Mouse (Mus musculus): ENCODE results near the gene Pik3r1.

DNA sequence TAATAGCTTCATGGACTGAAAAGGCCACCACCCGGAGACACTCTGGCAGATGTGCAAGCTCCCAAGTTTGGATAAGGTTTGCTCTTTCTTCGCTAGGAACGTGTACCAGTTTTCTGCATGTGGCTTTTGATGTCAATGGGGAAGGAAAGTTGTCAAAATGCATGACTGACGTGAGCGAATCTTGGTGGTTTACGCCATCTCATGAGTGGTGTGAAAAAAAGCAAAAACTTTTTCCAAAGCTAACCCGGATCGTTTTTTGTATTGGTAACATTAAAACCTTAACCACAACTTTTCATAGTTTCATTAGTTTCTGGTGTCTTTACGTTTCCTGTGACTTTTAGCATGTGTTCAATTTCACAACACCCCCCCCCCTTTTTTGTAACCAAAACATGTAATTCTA is 60.8 kb downstream of the Pik3r1 start:
- TF ChIP-seq E2F4 (IDR thresholded peaks at IDR 0.05; ENCODE audit: insufficient read depth) = no peak
- no peak for TF ChIP-seq TCF12 (IDR thresholded peaks at IDR 0.05; ENCODE audit: insufficient read depth, poor library complexity, severe bottlenecking)
- no peak for TF ChIP-seq TCF3 (IDR thresholded peaks at IDR 0.05; ENCODE audit: insufficient read length, low read depth)
- TF ChIP-seq POLR2A (IDR thresholded peaks at IDR 0.05; ENCODE audit: insufficient read length, low read depth) = no peak
- TF ChIP-seq MYOG (IDR thresholded peaks at IDR 0.05; ENCODE audit: control insufficient read depth in 1 of 3, insufficient read depth in 1 of 3, insufficient read length in 2 of 3, low read depth in 2 of 3) = no peak
- TF ChIP-seq USF1 (IDR thresholded peaks at IDR 0.05; ENCODE audit: low read depth) = no peak
- no peak for TF ChIP-seq MYOD1 (IDR thresholded peaks at IDR 0.05; ENCODE audit: control insufficient read depth in 1 of 3, insufficient read length in 2 of 3, low read depth in 2 of 3)
- TF ChIP-seq POLR2AphosphoS2 (IDR thresholded peaks at IDR 0.05; ENCODE audit: insufficient read length, low read depth) = no peak
